Mouse (Mus musculus) liver, embryonic 11.5 days (tissue): ENCODE data around the gene Klhdc9. TPM values are rescaled to one million over a fixed set of nuclear protein-coding genes. Genes with fewer than 3 reads are reported as not detected.
A peak's percentile ranks its signal among the peaks of the same experiment; 100 is the strongest.
"Not testable (repeated sequence)": the region's sequence is repeated elsewhere in the genome, so short reads cannot be mapped to it uniquely, and the experiment has no call there.

Experiments
- ATAC-seq: fragments of 200-750 bp; cut with Nextera tagmentation; replicated peaks from 2 replicates; pipeline ENCODE4 v1.8.0; 2017; ENCODE audit warnings: moderate number of reproducible peaks, mild to moderate bottlenecking, moderate TSS enrichment, moderate library complexity; ENCODE audit not compliant: low FRiP score
- DNase-seq: peaks from one replicate; pipeline ENCODE4 v3.0.0-alpha.2; 2017; ENCODE audit warnings: low spot score
- H3K27ac ChIP-seq: fragments of 300-500 bp; sonication (generic); 2 replicates; pipeline ENCODE4 v1.5.1; 2014; ENCODE audit warnings: mild to moderate bottlenecking, low read depth, low read length, control low read depth
- H3K27me3 ChIP-seq: fragments of 300-500 bp; sonication (generic); replicated peaks from 2 replicates; pipeline ENCODE4 v1.6.1; 2014; ENCODE audit warnings: low read length, mixed read lengths; ENCODE audit not compliant: control insufficient read depth, insufficient read depth
- H3K36me3 ChIP-seq: fragments of 300-500 bp; sonication (generic); 2 replicates; pipeline ENCODE4 v1.6.1; 2014; ENCODE audit warnings: mild to moderate bottlenecking, low read length, moderate library complexity, mixed read lengths; ENCODE audit not compliant: control insufficient read depth, insufficient read depth
- H3K4me1 ChIP-seq: fragments of 300-500 bp; sonication (generic); replicated peaks from 2 replicates; pipeline ENCODE4 v1.6.1; 2014; ENCODE audit warnings: low read length, mixed read lengths; ENCODE audit not compliant: control insufficient read depth, insufficient read depth
- H3K4me2 ChIP-seq: fragments of 300-500 bp; sonication (generic); 2 replicates; pipeline ENCODE4 v1.6.1; 2014; ENCODE audit warnings: mild to moderate bottlenecking, control low read depth, moderate library complexity
- H3K4me3 ChIP-seq: fragments of 300-500 bp; sonication (generic); 2 replicates; pipeline ENCODE4 v1.5.1; 2014; ENCODE audit warnings: low read depth, low read length, control low read depth
- H3K9ac ChIP-seq: fragments of 300-500 bp; sonication (generic); 2 replicates; pipeline ENCODE4 v1.6.1; 2014; ENCODE audit warnings: low read depth, low read length, control low read depth
- H3K9me3 ChIP-seq: fragments of 300-500 bp; sonication (generic); 2 replicates; pipeline ENCODE4 v1.6.1; 2016; ENCODE audit warnings: low read length, inconsistent platforms, mixed read lengths; ENCODE audit not compliant: control insufficient read depth
- WGBS: fragments of 180-500 bp; shearing (Covaris S2); extraction: QIAGEN DNeasy Blood & Tissue Kit; methylation state at CpG from one replicate; pipeline ENCODE4 v1.1.7; 2014; 5-methylcytosine and 5-hydroxymethylcytosine counted together
- polyA plus RNA-seq: library from polyadenylated mRNA; unstranded; fragments of >200 nt; fragmentation: Nextera tagmentation; extraction: Ambion mirVana; gene quantifications from 2 replicates; pipeline ENCODE4 v1.2.1, GENCODE M21; 2014

The Klhdc9 gene
- polyA plus RNA-seq, 1 experiment from 2014 or later = 0.66 TPM

DNA sequence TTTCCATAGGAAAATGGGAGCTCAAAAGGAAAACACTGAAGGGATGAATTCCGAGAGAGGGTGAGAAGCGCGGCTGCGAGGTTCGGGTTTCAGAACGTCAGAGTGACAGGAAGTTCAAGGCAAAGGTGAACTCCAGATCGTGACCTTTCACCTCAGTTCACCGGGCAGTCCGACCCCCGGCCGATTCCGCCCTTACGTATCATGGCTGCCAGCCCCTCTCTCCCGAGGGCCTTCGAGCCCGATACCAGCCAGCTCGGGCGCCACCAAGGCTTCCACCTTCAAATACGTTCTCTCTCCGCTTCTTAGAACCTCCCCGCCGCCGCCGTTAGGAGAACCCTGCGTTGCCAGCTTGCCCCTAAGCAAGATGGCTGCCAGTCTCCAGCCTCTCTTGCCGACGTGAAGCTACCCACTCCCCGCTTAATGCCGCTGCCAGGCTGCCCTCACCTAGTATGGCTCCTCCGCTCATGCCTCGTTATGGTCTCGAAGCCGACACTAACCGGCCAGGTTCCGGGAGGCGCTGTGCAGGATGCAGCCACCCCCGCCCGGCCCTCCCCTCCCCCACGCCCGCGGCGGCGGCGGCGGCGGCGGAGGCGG is 31.7 kb downstream of the Klhdc9 start, which contains the start of gene Dedd:
Dedd (plus strand) TSS at position 307 of the 594 bp plus-strand sequence.
- no peaks in the 10 kb centered on the region for H3K27me3 ChIP-seq
- peak within 1 kb of the TSS; percentile 74 for H3K4me2 ChIP-seq
- peaks cover 13% of the 10 kb centered on the region for H3K4me1 ChIP-seq
- peak within 1 kb of the TSS; percentile 94 for H3K4me3 ChIP-seq
- H3K36me3 ChIP-seq = peaks cover 4% of the 10 kb centered on the region; the same call in 1 of the 2 replicates
- H3K27ac ChIP-seq = peak within 1 kb of the TSS; percentile 98
- no peaks in the 10 kb centered on the region for H3K9me3 ChIP-seq
- ATAC-seq = peak; percentile 88
- DNase-seq = peak; percentile 92
- under 1% methylated on average over 48 of the region's 48 CpGs for WGBS
- peak within 1 kb of the TSS; percentile 97 for H3K9ac ChIP-seq

DNA sequence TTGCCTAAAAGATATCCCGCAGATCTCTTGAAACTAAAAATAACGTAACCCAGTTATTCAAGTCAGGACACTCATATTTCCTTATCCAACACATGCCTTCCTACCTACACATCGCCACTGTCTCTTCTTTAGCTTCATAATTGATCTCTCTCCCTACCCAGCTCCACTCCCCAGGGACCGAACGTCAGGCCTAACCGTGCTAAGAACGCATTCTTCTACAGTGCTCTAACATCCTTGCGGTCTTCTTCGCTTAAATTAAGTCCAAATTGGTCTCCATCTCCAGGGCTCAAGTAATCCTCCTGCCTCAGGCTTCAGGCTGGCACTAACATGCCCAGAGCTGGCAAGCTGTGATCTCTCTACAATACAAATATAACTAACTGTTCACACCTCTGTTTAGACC is 32.4 kb downstream of the Klhdc9 start:
- Histone ChIP-seq H3K36me3 (peaks cover 4% of the 10 kb centered on the region; the same call in 1 of the 2 replicates), H3K27me3 (no peaks in the 10 kb centered on the region), H3K4me2 (peak overlapping the region; percentile 74), H3K4me3 (peak overlapping the region; percentile 94), H3K9ac (peak overlapping the region; percentile 97), H3K9me3 (no peaks in the 10 kb centered on the region), H3K27ac (peak overlapping the region; percentile 98), H3K4me1 (peaks cover 13% of the 10 kb centered on the region)
- DNase-seq (no peak), ATAC-seq (no peak)
- 32% methylated on average over 9 of the region's 9 CpGs for WGBS

GRCm38 (mm10) chr1:171326588-171326987 is 34.0 kb downstream of the Klhdc9 start:
- H3K36me3 ChIP-seq, ATAC-seq: not testable (repeated sequence)
- H3K4me1 ChIP-seq = peaks cover 13% of the 10 kb centered on the region

GRCm38 (mm10) chr1:171325571-171325970 is 35.0 kb downstream of the Klhdc9 start:
- no peak for ATAC-seq
- Histone ChIP-seq H3K27me3 (no peaks in the 10 kb centered on the region), H3K9ac (no peak overlapping the region), H3K4me1 (peaks cover 10% of the 10 kb centered on the region), H3K4me3 (no peak overlapping the region), H3K9me3 (no peaks in the 10 kb centered on the region), H3K4me2 (no peak overlapping the region), H3K27ac (no peak overlapping the region), H3K36me3 (peaks cover 4% of the 10 kb centered on the region; the same call in 1 of the 2 replicates)
- WGBS = 77% methylated on average over 2 of the region's 2 CpGs
- DNase-seq = no peak

More at GRCm38 (mm10) chr1:171326588-171326987, 34.0 kb downstream of the Klhdc9 start:
- not testable (repeated sequence) for DNase-seq, H3K27ac ChIP-seq, H3K9me3 ChIP-seq, H3K9ac ChIP-seq, H3K4me2 ChIP-seq, H3K27me3 ChIP-seq, H3K4me3 ChIP-seq
- WGBS = 71% methylated on average over 4 of the region's 4 CpGs

- Histone ChIP-seq H3K4me1 (no peaks in the 10 kb centered on the region; the same call in none of the 2 replicates), H3K4me2 (no peak overlapping the region), H3K27ac (no peak overlapping the region), H3K36me3 (peaks cover 4% of the 10 kb centered on the region; the same call in 1 of the 2 replicates), H3K9me3 (no peaks in the 10 kb centered on the region), H3K9ac (no peak overlapping the region), H3K27me3 (no peaks in the 10 kb centered on the region), H3K4me3 (no peak overlapping the region)
- WGBS = 72% methylated on average over 1 of the region's 1 CpGs
- peak; percentile 56; the same call in 1 of the 2 replicates for ATAC-seq
- no peak for DNase-seq
These were observed 38.6 kb downstream of the Klhdc9 start for GRCm38 (mm10) chr1:171322012-171322411.

DNA sequence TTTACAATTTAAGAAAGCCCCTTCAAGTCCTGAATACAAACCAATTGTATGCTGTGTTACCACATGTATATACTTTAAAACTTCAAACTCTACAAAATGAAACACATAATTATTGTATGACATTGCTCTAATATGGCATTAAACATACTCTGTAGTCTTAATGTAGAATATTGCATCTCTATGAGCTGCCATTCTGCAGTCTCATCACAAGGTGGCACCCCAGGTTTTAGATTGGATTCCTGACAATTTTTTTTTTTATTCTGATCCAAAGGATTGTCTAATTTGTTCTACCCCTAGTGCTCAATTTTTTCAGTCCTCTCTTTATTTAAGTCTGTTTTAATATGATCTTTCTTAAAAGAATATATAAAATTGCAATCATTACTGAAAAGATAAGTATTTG is 39.2 kb downstream of the Klhdc9 start:
- no peak overlapping the region for H3K9ac ChIP-seq
- no peak overlapping the region for H3K4me2 ChIP-seq
- H3K27me3 ChIP-seq = no peaks in the 10 kb centered on the region
- no peak for ATAC-seq
- no peak overlapping the region for H3K27ac ChIP-seq
- no peaks in the 10 kb centered on the region; the same call in 1 of the 2 replicates for H3K4me1 ChIP-seq
- H3K4me3 ChIP-seq = no peak overlapping the region
- peaks cover 4% of the 10 kb centered on the region; the same call in 1 of the 2 replicates for H3K36me3 ChIP-seq
- DNase-seq = no peak
- H3K9me3 ChIP-seq = no peaks in the 10 kb centered on the region

DNA sequence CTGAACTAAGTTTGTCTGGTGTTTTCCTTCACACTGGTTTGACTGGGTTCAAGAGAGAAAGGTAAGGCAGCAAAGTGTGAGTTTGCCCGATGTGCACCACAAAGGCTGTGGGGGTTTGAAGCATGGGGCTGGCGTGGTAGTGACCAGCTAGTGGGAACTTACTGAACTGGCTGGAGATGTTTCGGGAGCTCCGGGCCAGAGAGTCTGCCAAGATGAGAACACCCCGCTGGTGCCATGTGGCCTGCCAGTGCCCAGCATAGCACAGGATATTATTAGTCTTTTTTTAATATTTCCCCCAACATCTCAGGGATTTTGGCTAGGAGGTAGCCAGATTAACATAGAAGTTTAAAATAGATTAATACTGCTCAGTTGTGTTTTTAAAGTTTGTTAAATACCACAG is 40.4 kb downstream of the Klhdc9 start:
- Histone ChIP-seq H3K36me3 (peaks cover 4% of the 10 kb centered on the region; the same call in 1 of the 2 replicates), H3K9me3 (no peaks in the 10 kb centered on the region), H3K27me3 (no peaks in the 10 kb centered on the region), H3K9ac (no peak overlapping the region), H3K4me2 (peak overlapping the region; percentile 33; the same call in 1 of the 2 replicates), H3K4me1 (no peaks in the 10 kb centered on the region), H3K4me3 (0 out of 2 replicates have a peak overlapping the region, but pooled peaks have one; percentile 12), H3K27ac (no peak overlapping the region)
- DNase-seq (no peak), ATAC-seq (no peak)
- WGBS = 39% methylated on average over 5 of the region's 5 CpGs

GRCm38 (mm10) chr1:171319748-171320147 is 40.9 kb downstream of the Klhdc9 start:
- 0 out of 2 replicates have a peak, but pooled peaks have one; percentile 10 for ATAC-seq
- peak overlapping the region; percentile 33; the same call in 1 of the 2 replicates for H3K4me2 ChIP-seq
- no peak overlapping the region for H3K9ac ChIP-seq
- DNase-seq = no peak
- WGBS = 30% methylated on average over 7 of the region's 7 CpGs
- H3K9me3 ChIP-seq = no peaks in the 10 kb centered on the region
- H3K4me3 ChIP-seq = 0 out of 2 replicates have a peak overlapping the region, but pooled peaks have one; percentile 12
- H3K36me3 ChIP-seq = peaks cover under 1% of the 10 kb centered on the region; the same call in 1 of the 2 replicates
- no peaks in the 10 kb centered on the region for H3K4me1 ChIP-seq
- H3K27me3 ChIP-seq = no peaks in the 10 kb centered on the region
- H3K27ac ChIP-seq = no peak overlapping the region

DNA sequence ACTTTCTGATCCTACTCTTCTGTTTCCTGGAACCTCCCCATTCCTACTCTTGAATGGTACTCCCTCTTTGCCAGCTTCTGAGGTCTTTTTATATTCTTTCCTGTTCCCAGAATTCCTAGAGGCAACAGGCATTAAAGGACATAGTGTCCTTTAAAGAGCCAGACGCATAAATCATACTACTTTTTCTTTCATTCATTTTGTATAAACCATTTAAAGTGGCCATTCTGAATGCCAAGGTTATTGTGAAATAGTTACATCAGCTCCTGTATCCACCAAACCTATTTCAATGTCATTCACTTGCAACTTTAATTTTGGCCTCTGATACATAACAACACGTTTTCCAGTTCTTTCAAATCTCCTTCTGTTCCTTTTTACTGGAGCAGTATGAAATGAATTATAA is 51.3 kb downstream of the Klhdc9 start:
- no peaks in the 10 kb centered on the region for H3K27me3 ChIP-seq
- H3K4me3 ChIP-seq = no peak overlapping the region
- no peak overlapping the region for H3K9ac ChIP-seq
- DNase-seq (no peak), ATAC-seq (no peak)
- no peak overlapping the region for H3K4me2 ChIP-seq
- 59% methylated on average over 2 of the region's 2 CpGs for WGBS
- no peaks in the 10 kb centered on the region for H3K36me3 ChIP-seq
- H3K4me1 ChIP-seq = no peaks in the 10 kb centered on the region
- no peaks in the 10 kb centered on the region for H3K9me3 ChIP-seq
- no peak overlapping the region for H3K27ac ChIP-seq
